ENCODE assay signal across 15 mouse cellular contexts in the genomic region with DNA sequence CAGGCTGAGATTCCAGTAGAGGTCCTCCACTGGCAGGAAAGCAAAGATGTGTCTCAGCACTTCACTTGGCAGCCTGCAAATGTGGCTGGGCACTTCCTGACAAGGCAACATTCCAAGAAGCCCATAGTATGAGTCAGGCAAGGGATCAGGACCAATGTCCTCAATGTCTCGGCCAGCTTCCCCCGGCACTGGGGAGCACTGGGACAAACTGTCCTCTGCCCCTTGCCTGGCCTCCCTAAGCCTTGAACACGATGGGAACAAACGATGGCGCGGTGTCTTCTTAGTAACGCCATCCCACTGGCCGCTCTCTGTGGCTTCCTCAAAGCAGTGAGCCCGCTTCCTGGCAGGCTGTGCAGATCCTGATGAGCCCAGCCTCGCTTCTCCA. TPM values are rescaled to one million over a fixed set of nuclear protein-coding genes. Genes with fewer than 3 reads are reported as not detected.
A peak's percentile ranks its signal among the peaks of the same experiment; 100 is the strongest.
DNase-seq lines count a peak whose midpoint lies in the region; ATAC-seq and TF ChIP-seq lines count a peak whose summit lies in the region.
"Had no signal": no experiment of that assay in that cellular context is flagged by ENCODE, and none has a peak within 500 bp of the region (broad histone marks: within the 10 kb centered on the region; RNA-seq: fewer than 3 reads in every experiment).

No protein-coding gene starts in this region.

- DNase-seq in frontal cortex, postnatal 36 days (ENCODE audit: low spot score in 2 of 2), result no peak
- DNase-seq in lung, postnatal 0 days (ENCODE audit: low spot score), result peak; percentile 13
- DNase-seq in lung, adult 2 months, result no peak
- peak; percentile 37 for DNase-seq in adrenal gland, postnatal 36 days
- peak; percentile 74 for DNase-seq in gastrocnemius, postnatal 25 days
- no peak for DNase-seq in kidney, adult 2 months
- no peak for DNase-seq in kidney, postnatal 4 days
- DNase-seq: kidney, adult 8-10 months; lung, embryonic 14.5 days; thymus, postnatal 4 days had no signal

- 0 out of 2 replicates have a peak, but pooled peaks have one; percentile 8 for ATAC-seq in frontal cortex, adult (ENCODE audit: low TSS enrichment)
- ATAC-seq in lung, postnatal 0 days, result peak; percentile 35; the same call in 1 of the 2 replicates
- ATAC-seq: CD4-positive, CD25-positive, alpha-beta regulatory T cell, adult 4 months had no signal

- no peak for TF ChIP-seq EP300 in lung, postnatal 0 days (IDR thresholded peaks at IDR 0.05)

- no peak overlapping the region for H3K4me3 ChIP-seq in lung, postnatal 0 days (ENCODE audit: low read depth, low read length)
- no peak overlapping the region for H3K4me3 ChIP-seq in lung, adult 2 months (replicated peaks; ENCODE audit: extremely low read depth, low read depth, low read length)
- no peak overlapping the region for H3K4me3 ChIP-seq in kidney, adult 2 months (ENCODE audit: insufficient read depth, low read depth, low read length)
- H3K4me3 ChIP-seq: forebrain, embryonic 12.5 days; limb, embryonic 13.5 days; myocyte had no signal

- H3K9ac ChIP-seq in lung, postnatal 0 days (replicated peaks; ENCODE audit: low read depth), result no peak overlapping the region
- H3K9ac ChIP-seq: forebrain, embryonic 12.5 days; limb, embryonic 13.5 days; lung, embryonic 14.5 days had no signal

- no peak for TF ChIP-seq CTCF in lung, postnatal 0 days (IDR thresholded peaks at IDR 0.05)
- no peak for TF ChIP-seq CTCF in lung, adult 2 months (IDR thresholded peaks at IDR 0.05; ENCODE audit: insufficient read depth, low read length)
- no peak for TF ChIP-seq CTCF in kidney, adult 2 months (conservative IDR thresholded peaks at IDR 0.05; ENCODE audit: insufficient read depth, insufficient read length, low read depth, low read length)

- TF ChIP-seq POLR2A in lung, adult 2 months (IDR thresholded peaks at IDR 0.05; ENCODE audit: borderline replicate concordance, extremely low read depth, low read depth, low read length), result no peak
- TF ChIP-seq POLR2A in kidney, adult 2 months (IDR thresholded peaks at IDR 0.05; ENCODE audit: low read depth, low read length), result no peak

- no peak overlapping the region for H3K27ac ChIP-seq in lung, postnatal 0 days (ENCODE audit: low read length)
- no peak overlapping the region for H3K27ac ChIP-seq in kidney, adult 2 months (ENCODE audit: insufficient read depth, low read depth, low read length)
- H3K27ac ChIP-seq: forebrain, embryonic 12.5 days; limb, embryonic 13.5 days had no signal

- H3K27me3 ChIP-seq in lung, postnatal 0 days (replicated peaks; ENCODE audit: insufficient read depth, low read length), result no peaks in the 10 kb centered on the region
- H3K27me3 ChIP-seq in kidney, adult 2 months (replicated peaks; ENCODE audit: control insufficient read depth, insufficient read depth, low read length), result no peaks in the 10 kb centered on the region
- H3K27me3 ChIP-seq: forebrain, embryonic 12.5 days; limb, embryonic 13.5 days had no signal

- H3K4me1 ChIP-seq in lung, postnatal 0 days (ENCODE audit: insufficient read depth, low read depth, low read length), result no peaks in the 10 kb centered on the region
- H3K4me1 ChIP-seq in lung, adult 2 months (ENCODE audit: control insufficient read depth, insufficient read depth, low read length), result no peaks in the 10 kb centered on the region
- H3K4me1 ChIP-seq in kidney, adult 2 months (ENCODE audit: control insufficient read depth, insufficient read depth, low read length), result no peaks in the 10 kb centered on the region; the same call in 1 of the 2 replicates
- H3K4me1 ChIP-seq: forebrain, embryonic 12.5 days; limb, embryonic 13.5 days had no signal

- no peaks in the 10 kb centered on the region for H3K9me3 ChIP-seq in lung, postnatal 0 days (ENCODE audit: low read length)
- H3K9me3 ChIP-seq: forebrain, embryonic 12.5 days; limb, embryonic 13.5 days had no signal

- peaks cover 23% of the 10 kb centered on the region for H3K36me3 ChIP-seq in lung, postnatal 0 days (ENCODE audit: insufficient read depth, low read length)
- peaks cover 4% of the 10 kb centered on the region for H3K36me3 ChIP-seq in kidney, adult 2 months (ENCODE audit: control insufficient read depth, insufficient read depth, low read length)

- H3K4me2 ChIP-seq in lung, postnatal 0 days (replicated peaks; ENCODE audit: low read depth, low read length), result no peak overlapping the region
- H3K4me2 ChIP-seq: forebrain, embryonic 12.5 days; limb, embryonic 13.5 days; lung, embryonic 14.5 days had no signal

- 86% methylated on average over 10 of the region's 10 CpGs for WGBS in lung, postnatal 0 days
- whole genome bisulfite sequencing in lung, adult 2 months, result 81% methylated on average over 10 of the region's 10 CpGs
- WGBS in kidney, adult 2 months, result 83% methylated on average over 10 of the region's 10 CpGs

RNA-seq across cellular contexts. Expression of gene Fbh1, which starts 10.2 kb away (rescaled TPM):
- polyA plus RNA-seq in lung, postnatal 0 days (2015; fragmentation: Nextera tagmentation; extraction: Ambion mirVana), result 65.0 and 70.4 TPM in 2 replicates
- 34.2 and 44.9 TPM in 2 replicates for polyA plus RNA-seq in lung, adult 2 months (2012; rRNA removed)
- 10 to 100 TPM; 82.2 to 84.3 TPM for total RNA-seq in adrenal gland, postnatal 36 days (2021)
- 10 to 100 TPM; 29.9 to 30.1 TPM for total RNA-seq in gastrocnemius, postnatal 25 days (2021)
- 53.6 and 67.5 TPM in 2 replicates for polyA plus RNA-seq in kidney, adult 2 months (2012; rRNA removed)

RNA-seq across cellular contexts. Expression of gene Ankrd16, which starts 10.5 kb away (rescaled TPM):
- polyA plus RNA-seq in lung, postnatal 0 days (2015; fragmentation: Nextera tagmentation; extraction: Ambion mirVana), result 25.4 and 30.3 TPM in 2 replicates
- polyA plus RNA-seq in lung, adult 2 months (2012; rRNA removed), result 41.7 and 53.1 TPM in 2 replicates
- 10 to 100 TPM; 28.0 to 35.2 TPM for total RNA-seq in adrenal gland, postnatal 36 days (2021)
- total RNA-seq in gastrocnemius, postnatal 25 days (2021), result 10 to 100 TPM; 25.1 to 25.5 TPM
- polyA plus RNA-seq in kidney, adult 2 months (2012; rRNA removed), result 50.4 and 54.7 TPM in 2 replicates

Comparison
In these comparisons a context has a peak if more than half of its experiments do, and no peak if none do; other contexts are left out.
1. DNase-seq: peak in lung, postnatal 0 days (single experiment), adrenal gland, postnatal 36 days (2 of 2) and gastrocnemius, postnatal 25 days (single experiment); none in frontal cortex, postnatal 36 days (0 of 2), lung, adult 2 months (single experiment), kidney, adult 2 months (single experiment) and kidney, postnatal 4 days (0 of 2).